Mouse (Mus musculus) myocyte (in vitro differentiated cells): ENCODE data around the gene Gng7.

Experiments used
- MAX ChIP-seq: IDR thresholded peaks from one replicate; pipeline ENCODE4 v1.6.1; 2011; ENCODE audit warnings: low read depth, mild to moderate bottlenecking, control low read depth
- POLR2A ChIP-seq: IDR thresholded peaks from one replicate; pipeline ENCODE4 v1.6.1; 2011; ENCODE audit warnings: low read depth, mild to moderate bottlenecking, control low read depth, moderate library complexity; ENCODE audit not compliant: insufficient read length

GRCm38 (mm10) chr10:80914253-80914656 is 100.5 kb downstream of the Gng7 start:
- peak; percentile 3 for TF ChIP-seq POLR2A
- no peak for TF ChIP-seq MAX
